Mouse (Mus musculus) limb, embryonic 13.5 days (tissue): ENCODE measurements at regions not wholly inside any gene's neighbourhood (a gene's known extent, or its start where the extent isn't known, plus 50 kb on each side); places are given as distances from the start of the nearest gene placed in this dataset.
A peak's percentile ranks its signal among the peaks of the same experiment; 100 is the strongest.

Experiments used
- ATAC-seq: fragments of 200-750 bp; cut with Nextera tagmentation; 2 replicates; pipeline ENCODE4 v1.8.0; 2017; ENCODE audit warnings: low read depth, moderate number of reproducible peaks, moderate TSS enrichment; ENCODE audit not compliant: low FRiP score
- H3K27ac ChIP-seq: fragments of 300-500 bp; sonication (generic); 2 replicates; pipeline ENCODE4 v1.5.1; 2015; ENCODE audit warnings: inconsistent platforms, mild to moderate bottlenecking, moderate library complexity
- H3K27me3 ChIP-seq: fragments of 300-500 bp; sonication (generic); 2 replicates; pipeline ENCODE4 v1.6.1; 2015; ENCODE audit warnings: mild to moderate bottlenecking, inconsistent platforms
- H3K36me3 ChIP-seq: fragments of 300-500 bp; sonication (generic); 2 replicates; pipeline ENCODE4 v1.6.1; 2015; ENCODE audit warnings: inconsistent platforms, mild to moderate bottlenecking, moderate library complexity
- H3K4me1 ChIP-seq: fragments of 300-500 bp; sonication (generic); 2 replicates; pipeline ENCODE4 v1.6.1; 2015; ENCODE audit warnings: inconsistent platforms
- H3K4me2 ChIP-seq: fragments of 300-500 bp; sonication (generic); replicated peaks from 2 replicates; pipeline ENCODE4 v1.6.1; 2015; ENCODE audit warnings: inconsistent platforms, mild to moderate bottlenecking, moderate library complexity
- H3K4me3 ChIP-seq: fragments of 300-500 bp; sonication (generic); 2 replicates; pipeline ENCODE4 v1.5.1; 2015; ENCODE audit warnings: moderate library complexity, mild to moderate bottlenecking, inconsistent platforms
- H3K9ac ChIP-seq: fragments of 300-500 bp; sonication (generic); 2 replicates; pipeline ENCODE4 v1.6.1; 2015; ENCODE audit warnings: mild to moderate bottlenecking, inconsistent platforms
- H3K9me3 ChIP-seq: fragments of 300-500 bp; sonication (generic); 2 replicates; pipeline ENCODE4 v1.6.1; 2016; ENCODE audit warnings: inconsistent platforms
- WGBS: fragments of 180-500 bp; shearing (Covaris S2); methylation state at CpG from one replicate; pipeline ENCODE4 v1.1.7; 2015; 5-methylcytosine and 5-hydroxymethylcytosine counted together

- H3K4me3 ChIP-seq, result no peak overlapping the region
- H3K27ac ChIP-seq, result no peak overlapping the region
- H3K4me2 ChIP-seq, result no peak overlapping the region
- peaks cover 15% of the 10 kb centered on the region for H3K4me1 ChIP-seq
- no peaks in the 10 kb centered on the region for H3K27me3 ChIP-seq
- H3K36me3 ChIP-seq, result no peaks in the 10 kb centered on the region
- no peak overlapping the region for H3K9ac ChIP-seq
- WGBS, result 39% methylated on average over 2 of the region's 2 CpGs
- no peak for ATAC-seq
- H3K9me3 ChIP-seq, result no peaks in the 10 kb centered on the region
These were observed 705.7 kb downstream of the Diaph3 start for GRCm38 (mm10) chr14:86435345-86435744.

GRCm38 (mm10) chr14:86431215-86431816 is 709.7 kb downstream of the Diaph3 start:
- peak; percentile 69 for ATAC-seq
- no peak overlapping the region for H3K27ac ChIP-seq

DNA sequence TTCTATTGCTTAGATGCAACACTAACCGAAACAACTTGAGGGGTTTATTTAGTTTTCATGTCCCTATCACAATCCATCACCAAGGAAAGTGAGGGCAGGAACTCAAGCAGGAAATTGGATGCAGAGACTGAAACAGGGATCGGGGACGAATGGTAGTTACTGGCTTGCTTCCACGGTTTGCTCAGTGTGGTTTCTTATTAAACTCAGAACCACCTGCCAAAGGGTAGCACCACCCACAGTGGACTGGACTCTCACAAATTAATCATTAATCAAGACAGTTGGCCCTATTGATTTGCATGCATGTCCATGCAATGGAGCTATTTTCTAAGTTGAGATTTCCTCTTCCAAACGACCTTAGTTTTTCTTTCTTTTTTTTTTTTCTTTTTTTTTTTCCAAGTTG is 719.2 kb downstream of the Diaph3 start:
- Histone ChIP-seq H3K9me3 (no peaks in the 10 kb centered on the region), H3K36me3 (no peaks in the 10 kb centered on the region), H3K4me3 (no peak overlapping the region), H3K4me1 (no peaks in the 10 kb centered on the region), H3K9ac (no peak overlapping the region), H3K27ac (no peak overlapping the region), H3K27me3 (no peaks in the 10 kb centered on the region), H3K4me2 (no peak overlapping the region)
- ATAC-seq, result no peak
- WGBS, result 48% methylated on average over 5 of the region's 5 CpGs

More at GRCm38 (mm10) chr14:86431215-86431816, 709.7 kb downstream of the Diaph3 start:
- H3K9me3 ChIP-seq, result no peaks in the 10 kb centered on the region
- H3K4me2 ChIP-seq, result no peak overlapping the region
- no peak overlapping the region for H3K9ac ChIP-seq
- H3K27me3 ChIP-seq, result no peaks in the 10 kb centered on the region
- H3K4me1 ChIP-seq, result peaks cover 15% of the 10 kb centered on the region
- H3K36me3 ChIP-seq, result no peaks in the 10 kb centered on the region
- WGBS, result 31% methylated on average over 6 of the region's 6 CpGs
- no peak overlapping the region for H3K4me3 ChIP-seq

- H3K4me2 ChIP-seq, result no peak overlapping the region
- 58% methylated on average over 3 of the region's 3 CpGs for WGBS
- no peak overlapping the region for H3K9ac ChIP-seq
- H3K27ac ChIP-seq, result no peak overlapping the region
- H3K4me3 ChIP-seq, result no peak overlapping the region
- peak; percentile 72; the same call in 1 of the 2 replicates for ATAC-seq
- H3K4me1 ChIP-seq, result no peaks in the 10 kb centered on the region
- no peaks in the 10 kb centered on the region for H3K36me3 ChIP-seq
- no peaks in the 10 kb centered on the region for H3K27me3 ChIP-seq
- H3K9me3 ChIP-seq, result no peaks in the 10 kb centered on the region
These were observed 721.0 kb downstream of the Diaph3 start for GRCm38 (mm10) chr14:86419959-86420598.

GRCm38 (mm10) chr14:86396876-86397275 is 744.2 kb downstream of the Diaph3 start:
- Histone ChIP-seq H3K27ac (no peak overlapping the region), H3K27me3 (peaks cover 25% of the 10 kb centered on the region), H3K4me2 (no peak overlapping the region), H3K4me3 (no peak overlapping the region), H3K4me1 (peaks cover 6% of the 10 kb centered on the region; the same call in 1 of the 2 replicates), H3K36me3 (no peaks in the 10 kb centered on the region), H3K9ac (no peak overlapping the region), H3K9me3 (no peaks in the 10 kb centered on the region)
- no peak for ATAC-seq
- 78% methylated on average over 3 of the region's 3 CpGs for WGBS

GRCm38 (mm10) chr14:86395951-86396361 is 745.1 kb downstream of the Diaph3 start:
- Histone ChIP-seq H3K4me1 (peaks cover 6% of the 10 kb centered on the region; the same call in 1 of the 2 replicates), H3K36me3 (no peaks in the 10 kb centered on the region), H3K4me2 (peak overlapping the region; percentile 38), H3K9ac (no peak overlapping the region), H3K27me3 (peaks cover 25% of the 10 kb centered on the region), H3K9me3 (no peaks in the 10 kb centered on the region), H3K27ac (no peak overlapping the region), H3K4me3 (no peak overlapping the region)
- ATAC-seq, result no peak
- WGBS, result 13% methylated on average over 9 of the region's 9 CpGs

DNA sequence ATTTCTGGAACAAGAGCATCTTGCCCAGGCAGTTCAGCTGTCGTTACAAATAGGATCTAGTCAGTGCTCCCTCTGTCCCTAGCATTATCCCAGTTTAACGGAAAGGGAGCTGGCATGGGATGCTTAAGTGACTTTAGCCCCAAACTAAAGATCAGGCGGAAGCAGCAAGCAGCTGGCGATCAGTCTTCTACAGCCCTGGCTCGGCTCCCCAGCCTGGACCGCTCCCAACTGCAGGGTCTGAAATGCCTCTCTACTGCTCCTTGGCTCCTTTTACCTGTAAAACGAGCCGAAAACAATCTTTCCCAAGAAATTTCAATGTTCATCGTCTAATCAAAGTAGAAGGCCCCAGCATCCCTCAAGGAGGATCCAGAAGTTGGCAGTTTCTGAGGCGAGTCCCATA is 745.5 kb downstream of the Diaph3 start:
- 20% methylated on average over 10 of the region's 10 CpGs for WGBS
- peak overlapping the region; percentile 38 for H3K4me2 ChIP-seq
- no peak for ATAC-seq

GRCm38 (mm10) chr14:86395068-86395467 is 746.0 kb downstream of the Diaph3 start:
- H3K4me2 ChIP-seq, result no peak overlapping the region

More for the DNA sequence above, 745.5 kb downstream of the Diaph3 start:
- H3K27me3 ChIP-seq, result peaks cover 25% of the 10 kb centered on the region
- no peak overlapping the region for H3K9ac ChIP-seq
- H3K27ac ChIP-seq, result no peak overlapping the region
- H3K36me3 ChIP-seq, result no peaks in the 10 kb centered on the region
- H3K9me3 ChIP-seq, result no peaks in the 10 kb centered on the region
- peaks cover 6% of the 10 kb centered on the region; the same call in 1 of the 2 replicates for H3K4me1 ChIP-seq
- H3K4me3 ChIP-seq, result no peak overlapping the region

DNA sequence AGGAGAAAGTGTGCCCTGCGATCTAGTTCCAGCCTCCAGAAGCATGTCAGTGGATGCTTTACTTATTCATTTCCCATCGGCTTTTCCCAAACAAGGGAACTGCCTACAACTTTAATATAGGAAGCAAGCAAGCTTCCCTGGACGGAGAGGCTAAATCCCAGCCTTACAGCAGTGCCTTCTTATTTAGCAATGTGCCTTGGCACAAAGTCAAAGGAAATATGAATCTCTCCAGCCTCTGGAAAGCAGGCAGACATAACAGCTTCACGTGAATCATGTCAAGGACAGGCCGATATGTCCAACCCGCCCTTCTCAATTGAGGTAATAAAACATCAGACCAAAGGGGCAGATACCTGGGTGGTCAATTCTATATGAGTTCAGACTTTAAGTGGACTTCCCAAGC is 755.9 kb downstream of the Diaph3 start:
- Histone ChIP-seq H3K4me1 (no peaks in the 10 kb centered on the region), H3K9me3 (no peaks in the 10 kb centered on the region), H3K27ac (no peak overlapping the region), H3K27me3 (no peaks in the 10 kb centered on the region), H3K4me2 (no peak overlapping the region), H3K9ac (no peak overlapping the region), H3K4me3 (no peak overlapping the region), H3K36me3 (no peaks in the 10 kb centered on the region)
- 64% methylated on average over 6 of the region's 6 CpGs for WGBS
- ATAC-seq, result no peak

More at GRCm38 (mm10) chr14:86395068-86395467, 746.0 kb downstream of the Diaph3 start:
- H3K9ac ChIP-seq, result no peak overlapping the region
- no peak overlapping the region for H3K4me3 ChIP-seq
- H3K4me1 ChIP-seq, result peaks cover 6% of the 10 kb centered on the region; the same call in 1 of the 2 replicates
- no peaks in the 10 kb centered on the region for H3K9me3 ChIP-seq
- no peaks in the 10 kb centered on the region for H3K36me3 ChIP-seq
- H3K27ac ChIP-seq, result no peak overlapping the region
- peaks cover 25% of the 10 kb centered on the region for H3K27me3 ChIP-seq
- ATAC-seq, result peak; percentile 57; the same call in 1 of the 2 replicates
- WGBS, result 66% methylated on average over 7 of the region's 7 CpGs

DNA sequence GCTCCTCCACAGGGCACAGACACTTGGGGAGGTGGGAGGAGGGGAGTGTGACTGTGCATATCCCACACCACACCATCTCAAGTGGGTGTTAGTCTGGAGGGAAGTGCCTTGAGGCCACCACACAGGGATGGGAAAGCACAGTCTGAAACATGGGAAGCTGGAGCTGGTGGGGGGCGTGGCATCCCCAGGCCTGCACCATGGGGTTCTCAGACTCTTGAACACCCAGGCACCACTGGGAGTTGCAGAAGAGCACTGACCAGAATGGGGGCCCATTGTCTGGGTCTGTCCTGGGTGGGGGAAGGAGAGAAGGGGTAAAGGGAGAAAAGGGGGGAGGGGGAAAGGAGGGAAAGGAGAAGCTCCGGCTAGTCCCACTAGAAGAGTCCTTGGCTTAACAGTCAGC is 776.0 kb downstream of the Diaph3 start:
- ATAC-seq, result no peak
- WGBS, result 95% methylated on average over 2 of the region's 2 CpGs
- Histone ChIP-seq H3K9me3 (no peaks in the 10 kb centered on the region), H3K36me3 (no peaks in the 10 kb centered on the region), H3K27ac (no peak overlapping the region), H3K4me1 (no peaks in the 10 kb centered on the region), H3K4me3 (no peak overlapping the region), H3K27me3 (no peaks in the 10 kb centered on the region), H3K4me2 (no peak overlapping the region), H3K9ac (no peak overlapping the region)

- Histone ChIP-seq H3K27me3 (no peaks in the 10 kb centered on the region), H3K27ac (no peak overlapping the region), H3K4me1 (no peaks in the 10 kb centered on the region), H3K4me2 (no peak overlapping the region), H3K9ac (no peak overlapping the region), H3K9me3 (no peaks in the 10 kb centered on the region), H3K4me3 (no peak overlapping the region), H3K36me3 (no peaks in the 10 kb centered on the region)
- WGBS, result 31% methylated on average over 7 of the region's 7 CpGs
- no peak for ATAC-seq
These were observed 780.5 kb downstream of the Diaph3 start for GRCm38 (mm10) chr14:86360423-86361059.

DNA sequence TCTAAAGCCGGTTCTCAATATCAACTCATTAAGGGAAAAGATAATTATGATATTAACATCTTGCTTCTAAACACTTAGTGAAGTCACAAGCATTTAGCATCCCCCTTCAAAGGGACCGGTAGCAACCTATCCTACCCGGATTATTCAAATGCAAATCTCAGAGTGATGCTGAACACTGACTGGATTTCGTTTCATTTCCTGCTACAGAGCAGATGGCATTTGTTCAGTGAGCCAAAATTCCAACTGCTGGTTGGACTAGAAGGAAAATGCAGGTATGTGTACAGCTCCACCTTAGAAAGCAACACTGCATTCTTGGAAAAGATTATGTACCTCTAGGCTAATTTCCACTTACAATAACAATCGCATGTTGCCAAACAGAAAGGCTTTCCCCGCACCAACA is 782.5 kb downstream of the Diaph3 start:
- H3K4me3 ChIP-seq, result no peak overlapping the region
- no peaks in the 10 kb centered on the region for H3K4me1 ChIP-seq
- H3K27ac ChIP-seq, result no peak overlapping the region
- no peak overlapping the region for H3K4me2 ChIP-seq
- H3K27me3 ChIP-seq, result no peaks in the 10 kb centered on the region
- ATAC-seq, result no peak
- 79% methylated on average over 6 of the region's 6 CpGs for WGBS
- H3K9ac ChIP-seq, result no peak overlapping the region
- no peaks in the 10 kb centered on the region for H3K36me3 ChIP-seq
- H3K9me3 ChIP-seq, result no peaks in the 10 kb centered on the region
